Comparison of ENCODE assay signal across 31 mouse cellular contexts in genomic region chr16:88600303-88600702, GRCm38 (mm10). TPM values are rescaled to one million over a fixed set of nuclear protein-coding genes. Genes with fewer than 3 reads are reported as not detected.
DNase-seq lines count a peak whose midpoint lies in the region; ATAC-seq and TF ChIP-seq lines count a peak whose summit lies in the region.
"Had no signal": no experiment of that assay in that cellular context is flagged by ENCODE, and none has a peak within 500 bp of the region (broad histone marks: within the 10 kb centered on the region; RNA-seq: fewer than 3 reads in every experiment).

No protein-coding gene starts in this region.

- H3K4me3 ChIP-seq in kidney, embryonic 16.5 days (ENCODE audit: low read length) = no peak overlapping the region
- no peak overlapping the region for H3K4me3 ChIP-seq in intestine, embryonic 15.5 days (replicated peaks)
- no peak overlapping the region for H3K4me3 ChIP-seq in limb, embryonic 13.5 days
- no peak overlapping the region for H3K4me3 ChIP-seq in heart, embryonic 12.5 days
- no peak overlapping the region for H3K4me3 ChIP-seq in lung, postnatal 0 days (ENCODE audit: low read depth, low read length)
- H3K4me3 ChIP-seq: lung, embryonic 15.5 days; stomach, embryonic 15.5 days had no signal

- no peak for TF ChIP-seq EP300 in lung, postnatal 0 days (IDR thresholded peaks at IDR 0.05)

- ATAC-seq in kidney, embryonic 16.5 days (ENCODE audit: low FRiP score, low TSS enrichment) = no peak
- ATAC-seq in intestine, embryonic 15.5 days = peak; percentile 87
- ATAC-seq in limb, embryonic 13.5 days (ENCODE audit: low FRiP score, low read depth) = peak; percentile 31; the same call in 1 of the 2 replicates
- no peak for ATAC-seq in heart, embryonic 12.5 days (ENCODE audit: insufficient number of reproducible peaks, low FRiP score)
- no peak for ATAC-seq in lung, postnatal 0 days
- ATAC-seq in megakaryocyte, adult 5-6 weeks (ENCODE audit: poor library complexity, severe bottlenecking) = no peak
- ATAC-seq: forebrain, postnatal 0 days had no signal

- TF ChIP-seq CTCF in lung, postnatal 0 days (IDR thresholded peaks at IDR 0.05) = no peak

- H3K9ac ChIP-seq in kidney, embryonic 16.5 days (replicated peaks; ENCODE audit: low read length) = no peak overlapping the region
- no peak overlapping the region for H3K9ac ChIP-seq in intestine, embryonic 15.5 days
- no peak overlapping the region for H3K9ac ChIP-seq in limb, embryonic 13.5 days
- H3K9ac ChIP-seq in heart, embryonic 12.5 days = no peak overlapping the region
- no peak overlapping the region for H3K9ac ChIP-seq in lung, postnatal 0 days (replicated peaks; ENCODE audit: low read depth)
- H3K9ac ChIP-seq: forebrain, postnatal 0 days; hindbrain, embryonic 14.5 days; liver, embryonic 14.5 days; lung, embryonic 15.5 days; stomach, embryonic 15.5 days had no signal

- H3K9me3 ChIP-seq in kidney, embryonic 16.5 days (ENCODE audit: low read length) = no peaks in the 10 kb centered on the region
- no peaks in the 10 kb centered on the region for H3K9me3 ChIP-seq in intestine, embryonic 15.5 days
- H3K9me3 ChIP-seq in limb, embryonic 13.5 days = no peaks in the 10 kb centered on the region
- no peaks in the 10 kb centered on the region for H3K9me3 ChIP-seq in heart, embryonic 12.5 days (replicated peaks)
- H3K9me3 ChIP-seq in lung, postnatal 0 days (ENCODE audit: low read length) = no peaks in the 10 kb centered on the region
- H3K9me3 ChIP-seq: lung, embryonic 15.5 days; stomach, embryonic 15.5 days had no signal

- no peak for DNase-seq in kidney, adult 9 months
- no peak for DNase-seq in lung, postnatal 0 days (ENCODE audit: low spot score)
- DNase-seq: adrenal gland, postnatal 36 days; B cell, adult 2 months; cerebellum, adult 11-12 months; cerebellum, postnatal 36 days; forebrain, postnatal 0 days; kidney, adult 2 months; right cerebral cortex, postnatal 14 days; thymus, adult 18-20 months; thymus, postnatal 4 days had no signal

- H3K4me2 ChIP-seq in kidney, embryonic 16.5 days (replicated peaks; ENCODE audit: low read depth, low read length) = peak overlapping the region; percentile 48
- peak overlapping the region; percentile 14; the same call in 1 of the 2 replicates for H3K4me2 ChIP-seq in intestine, embryonic 15.5 days (replicated peaks)
- peak overlapping the region; percentile 56 for H3K4me2 ChIP-seq in limb, embryonic 13.5 days (replicated peaks)
- H3K4me2 ChIP-seq in heart, embryonic 12.5 days = no peak overlapping the region
- no peak overlapping the region for H3K4me2 ChIP-seq in lung, postnatal 0 days (replicated peaks; ENCODE audit: low read depth, low read length)
- H3K4me2 ChIP-seq: heart, embryonic 11.5 days; hindbrain, embryonic 14.5 days; midbrain, embryonic 11.5 days; stomach, embryonic 15.5 days had no signal

- 31% methylated on average over 8 of the region's 8 CpGs for WGBS in kidney, embryonic 16.5 days
- 53% methylated on average over 8 of the region's 8 CpGs for WGBS in intestine, embryonic 15.5 days
- WGBS in limb, embryonic 13.5 days = 16% methylated on average over 8 of the region's 8 CpGs
- 80% methylated on average over 8 of the region's 8 CpGs for WGBS in heart, embryonic 12.5 days
- 46% methylated on average over 8 of the region's 8 CpGs for WGBS in lung, postnatal 0 days

- no peaks in the 10 kb centered on the region for H3K36me3 ChIP-seq in kidney, embryonic 16.5 days (ENCODE audit: insufficient read depth, low read length)
- no peaks in the 10 kb centered on the region for H3K36me3 ChIP-seq in intestine, embryonic 15.5 days
- H3K36me3 ChIP-seq in limb, embryonic 13.5 days = no peaks in the 10 kb centered on the region
- H3K36me3 ChIP-seq in heart, embryonic 12.5 days = no peaks in the 10 kb centered on the region
- no peaks in the 10 kb centered on the region for H3K36me3 ChIP-seq in lung, postnatal 0 days (ENCODE audit: insufficient read depth, low read length)
- H3K36me3 ChIP-seq: lung, embryonic 15.5 days; stomach, embryonic 15.5 days had no signal

- H3K27me3 ChIP-seq in kidney, embryonic 16.5 days (ENCODE audit: insufficient read depth, low read length) = no peaks in the 10 kb centered on the region
- H3K27me3 ChIP-seq in intestine, embryonic 15.5 days (replicated peaks) = no peaks in the 10 kb centered on the region
- peaks cover 40% of the 10 kb centered on the region for H3K27me3 ChIP-seq in limb, embryonic 13.5 days
- H3K27me3 ChIP-seq in heart, embryonic 12.5 days (replicated peaks) = no peaks in the 10 kb centered on the region
- no peaks in the 10 kb centered on the region; the same call in 1 of the 2 replicates for H3K27me3 ChIP-seq in lung, postnatal 0 days (replicated peaks; ENCODE audit: insufficient read depth, low read length)
- H3K27me3 ChIP-seq: stomach, embryonic 15.5 days had no signal

- no peak overlapping the region for H3K27ac ChIP-seq in kidney, embryonic 16.5 days (ENCODE audit: low read length)
- peak overlapping the region; percentile 61 for H3K27ac ChIP-seq in intestine, embryonic 15.5 days
- no peak overlapping the region for H3K27ac ChIP-seq in limb, embryonic 13.5 days
- no peak overlapping the region for H3K27ac ChIP-seq in heart, embryonic 12.5 days (ENCODE audit: poor library complexity, severe bottlenecking)
- H3K27ac ChIP-seq in lung, postnatal 0 days (ENCODE audit: low read length) = no peak overlapping the region
- H3K27ac ChIP-seq: hindbrain, embryonic 14.5 days; liver, embryonic 14.5 days; lung, embryonic 15.5 days; macrophage; stomach, embryonic 15.5 days had no signal

- H3K4me1 ChIP-seq in kidney, embryonic 16.5 days (ENCODE audit: insufficient read depth, low read length) = peaks cover 13% of the 10 kb centered on the region; the same call in 1 of the 2 replicates
- H3K4me1 ChIP-seq in intestine, embryonic 15.5 days (replicated peaks) = 0 out of 2 replicates have a peak, but pooled peaks cover 2% of the 10 kb centered on the region
- peaks cover 22% of the 10 kb centered on the region for H3K4me1 ChIP-seq in limb, embryonic 13.5 days
- H3K4me1 ChIP-seq in heart, embryonic 12.5 days (replicated peaks) = no peaks in the 10 kb centered on the region
- H3K4me1 ChIP-seq in lung, postnatal 0 days (ENCODE audit: insufficient read depth, low read depth, low read length) = no peaks in the 10 kb centered on the region
- H3K4me1 ChIP-seq: lung, embryonic 15.5 days; stomach, embryonic 15.5 days had no signal

RNA-seq across cellular contexts. Expression of gene Krtap24-1, which starts 11.8 kb away (rescaled TPM):
- polyA plus RNA-seq in kidney, embryonic 16.5 days (2015; fragmentation: Nextera tagmentation; extraction: Ambion mirVana) = not detected in 2 replicates
- not detected in 2 replicates for polyA plus RNA-seq in intestine, embryonic 15.5 days (2015; fragmentation: Nextera tagmentation; extraction: Ambion mirVana)
- not detected in 2 replicates for polyA plus RNA-seq in limb, embryonic 13.5 days (2015; fragmentation: Nextera tagmentation; extraction: Ambion mirVana)
- not detected in 2 replicates for polyA plus RNA-seq in heart, embryonic 12.5 days (2016; fragmentation: Nextera tagmentation; extraction: Ambion mirVana)
- polyA plus RNA-seq in lung, postnatal 0 days (2015; fragmentation: Nextera tagmentation; extraction: Ambion mirVana) = not detected in 2 replicates
- not detected in 2 replicates for total RNA-seq in megakaryocyte, adult 5-6 weeks (2015)
- not detected in 2 replicates for total RNA-seq in megakaryocyte, adult 5-6 weeks (2017)
- total RNA-seq: adrenal gland, postnatal 36 days; forebrain, postnatal 0 days; gastrocnemius, postnatal 4 days; heart, postnatal 25 days; layer of hippocampus, adult 8-10 months; left cerebral cortex, adult 18-20 months; left cerebral cortex, postnatal 36 days; monocyte, adult 5-6 weeks; neutrophil, adult 5-6 weeks had no signal
- polyA plus RNA-seq: embryonic facial prominence, embryonic 11.5 days; forebrain, postnatal 0 days; heart, embryonic 11.5 days; hindbrain, embryonic 14.5 days; kidney, adult 2 months; liver, embryonic 14.5 days; lung, embryonic 15.5 days; macrophage; midbrain, embryonic 11.5 days; stomach, embryonic 15.5 days had no signal

RNA-seq across cellular contexts. Expression of gene 2310079G19Rik, which starts 27.2 kb away (rescaled TPM):
- not detected in 2 replicates for polyA plus RNA-seq in kidney, embryonic 16.5 days (2015; fragmentation: Nextera tagmentation; extraction: Ambion mirVana)
- not detected in 2 replicates for polyA plus RNA-seq in intestine, embryonic 15.5 days (2015; fragmentation: Nextera tagmentation; extraction: Ambion mirVana)
- not detected in 2 replicates for polyA plus RNA-seq in limb, embryonic 13.5 days (2015; fragmentation: Nextera tagmentation; extraction: Ambion mirVana)
- not detected in 2 replicates for polyA plus RNA-seq in heart, embryonic 12.5 days (2016; fragmentation: Nextera tagmentation; extraction: Ambion mirVana)
- polyA plus RNA-seq in lung, postnatal 0 days (2015; fragmentation: Nextera tagmentation; extraction: Ambion mirVana) = not detected in 2 replicates
- total RNA-seq in megakaryocyte, adult 5-6 weeks (2015) = not detected in 2 replicates
- not detected in 2 replicates for total RNA-seq in megakaryocyte, adult 5-6 weeks (2017)
- total RNA-seq: adrenal gland, postnatal 36 days; forebrain, postnatal 0 days; gastrocnemius, postnatal 4 days; heart, postnatal 25 days; layer of hippocampus, adult 8-10 months; left cerebral cortex, adult 18-20 months; left cerebral cortex, postnatal 36 days; monocyte, adult 5-6 weeks; neutrophil, adult 5-6 weeks had no signal
- polyA plus RNA-seq: embryonic facial prominence, embryonic 11.5 days; forebrain, postnatal 0 days; heart, embryonic 11.5 days; hindbrain, embryonic 14.5 days; kidney, adult 2 months; liver, embryonic 14.5 days; lung, embryonic 15.5 days; macrophage; midbrain, embryonic 11.5 days; stomach, embryonic 15.5 days had no signal

RNA-seq across cellular contexts. Expression of gene Cldn8, which starts 37.3 kb away (rescaled TPM):
- polyA plus RNA-seq in kidney, embryonic 16.5 days (2015; fragmentation: Nextera tagmentation; extraction: Ambion mirVana) = 140 and 143 TPM in 2 replicates
- polyA plus RNA-seq in intestine, embryonic 15.5 days (2015; fragmentation: Nextera tagmentation; extraction: Ambion mirVana) = 72.7 and 77.0 TPM in 2 replicates
- polyA plus RNA-seq in limb, embryonic 13.5 days (2015; fragmentation: Nextera tagmentation; extraction: Ambion mirVana) = 4.1 and 5.4 TPM in 2 replicates
- polyA plus RNA-seq in heart, embryonic 12.5 days (2016; fragmentation: Nextera tagmentation; extraction: Ambion mirVana) = 0.34 TPM in 1 of 2 replicates, not detected in the other
- polyA plus RNA-seq in lung, postnatal 0 days (2015; fragmentation: Nextera tagmentation; extraction: Ambion mirVana) = 2.1 and 2.3 TPM in 2 replicates
- total RNA-seq in megakaryocyte, adult 5-6 weeks (2015) = not detected in 2 replicates
- not detected in 2 replicates for total RNA-seq in megakaryocyte, adult 5-6 weeks (2017)
- total RNA-seq: adrenal gland, postnatal 36 days; forebrain, postnatal 0 days; gastrocnemius, postnatal 4 days; heart, postnatal 25 days; layer of hippocampus, adult 8-10 months; left cerebral cortex, adult 18-20 months; left cerebral cortex, postnatal 36 days; monocyte, adult 5-6 weeks; neutrophil, adult 5-6 weeks had no signal
- polyA plus RNA-seq: forebrain, postnatal 0 days; heart, embryonic 11.5 days; hindbrain, embryonic 14.5 days; macrophage had no signal

RNA-seq across cellular contexts. Expression of gene Krtap26-1, which starts 47.3 kb away (rescaled TPM):
- not detected in 2 replicates for polyA plus RNA-seq in kidney, embryonic 16.5 days (2015; fragmentation: Nextera tagmentation; extraction: Ambion mirVana)
- polyA plus RNA-seq in intestine, embryonic 15.5 days (2015; fragmentation: Nextera tagmentation; extraction: Ambion mirVana) = not detected in 2 replicates
- polyA plus RNA-seq in limb, embryonic 13.5 days (2015; fragmentation: Nextera tagmentation; extraction: Ambion mirVana) = not detected in 2 replicates
- not detected in 2 replicates for polyA plus RNA-seq in heart, embryonic 12.5 days (2016; fragmentation: Nextera tagmentation; extraction: Ambion mirVana)
- polyA plus RNA-seq in lung, postnatal 0 days (2015; fragmentation: Nextera tagmentation; extraction: Ambion mirVana) = not detected in 2 replicates
- not detected in 2 replicates for total RNA-seq in megakaryocyte, adult 5-6 weeks (2015)
- not detected in 2 replicates for total RNA-seq in megakaryocyte, adult 5-6 weeks (2017)
- total RNA-seq: adrenal gland, postnatal 36 days; forebrain, postnatal 0 days; gastrocnemius, postnatal 4 days; heart, postnatal 25 days; layer of hippocampus, adult 8-10 months; left cerebral cortex, adult 18-20 months; left cerebral cortex, postnatal 36 days; monocyte, adult 5-6 weeks; neutrophil, adult 5-6 weeks had no signal
- polyA plus RNA-seq: embryonic facial prominence, embryonic 11.5 days; forebrain, postnatal 0 days; heart, embryonic 11.5 days; hindbrain, embryonic 14.5 days; kidney, adult 2 months; liver, embryonic 14.5 days; lung, embryonic 15.5 days; macrophage; midbrain, embryonic 11.5 days; stomach, embryonic 15.5 days had no signal

Comparison
In these comparisons a context has a peak if more than half of its experiments do, and no peak if none do; other contexts are left out.
1. ATAC-seq: peak in intestine, embryonic 15.5 days (single experiment) and limb, embryonic 13.5 days (single experiment); none in kidney, embryonic 16.5 days (single experiment), heart, embryonic 12.5 days (single experiment), lung, postnatal 0 days (single experiment) and megakaryocyte, adult 5-6 weeks (single experiment).
2. H3K4me2 ChIP-seq: peak in kidney, embryonic 16.5 days (single experiment), intestine, embryonic 15.5 days (single experiment) and limb, embryonic 13.5 days (single experiment); none in heart, embryonic 12.5 days (single experiment) and lung, postnatal 0 days (single experiment).
3. RNA of gene Cldn8, which starts 37.3 kb away (polyA plus RNA-seq): 140 to 143 TPM in kidney, embryonic 16.5 days and 72.7 to 77.0 TPM in intestine, embryonic 15.5 days; 4.1 to 5.4 TPM in limb, embryonic 13.5 days, 2.1 to 2.3 TPM in lung, postnatal 0 days and 0.34 TPM in heart, embryonic 12.5 days; every median in the first group is over 10 times any median in the second.